Mouse (Mus musculus): Measurements from ENCODE around the gene Gmpr. TPM values are rescaled to one million over a fixed set of nuclear protein-coding genes. Genes with fewer than 3 reads are reported as not detected.
A peak's percentile ranks its signal among the peaks of the same experiment; 100 is the strongest.

The Gmpr gene
- polyA plus RNA-seq, 1 experiment from 2014 or later = 26.0 TPM

- Histone ChIP-seq H3K36me3 (ENCODE audit: insufficient read depth, low read length) (no peaks in the 10 kb centered on the region), H3K4me3 (ENCODE audit: low read depth, low read length) (no peak overlapping the region), H3K27ac (ENCODE audit: low read length) (no peak overlapping the region), H3K4me1 (ENCODE audit: insufficient read depth, low read depth, low read length) (peaks cover 5% of the 10 kb centered on the region; the same call in 1 of the 2 replicates), H3K9me3 (ENCODE audit: low read length) (no peaks in the 10 kb centered on the region), H3K9ac (replicated peaks; ENCODE audit: low read depth) (no peak overlapping the region), H3K4me2 (replicated peaks; ENCODE audit: low read depth, low read length) (no peak overlapping the region), H3K27me3 (replicated peaks; ENCODE audit: insufficient read depth, low read length) (no peaks in the 10 kb centered on the region)
- ATAC-seq (no peak), DNase-seq (ENCODE audit: low spot score) (no peak)
- WGBS = 62% methylated on average over 6 of the region's 6 CpGs
- TF ChIP-seq CTCF (IDR thresholded peaks at IDR 0.05) (no peak), EP300 (IDR thresholded peaks at IDR 0.05) (no peak)
Observed at GRCm38 (mm10) chr13:45511706-45512435, 4.6 kb downstream of the Gmpr start.

GRCm38 (mm10) chr13:45512531-45512930 is 5.3 kb downstream of the Gmpr start:
- DNase-seq (ENCODE audit: low spot score) (peak; percentile 60), ATAC-seq (peak; percentile 20; the same call in 1 of the 2 replicates)
- H3K36me3 ChIP-seq (ENCODE audit: insufficient read depth, low read length) = no peaks in the 10 kb centered on the region
- H3K9me3 ChIP-seq (ENCODE audit: low read length) = no peaks in the 10 kb centered on the region
- no peak overlapping the region for H3K27ac ChIP-seq (ENCODE audit: low read length)
- H3K9ac ChIP-seq (replicated peaks; ENCODE audit: low read depth) = no peak overlapping the region
- H3K27me3 ChIP-seq (replicated peaks; ENCODE audit: insufficient read depth, low read length) = no peaks in the 10 kb centered on the region
- no peak overlapping the region for H3K4me3 ChIP-seq (ENCODE audit: low read depth, low read length)
- H3K4me1 ChIP-seq (ENCODE audit: insufficient read depth, low read depth, low read length) = peaks cover 5% of the 10 kb centered on the region; the same call in 1 of the 2 replicates
- no peak for TF ChIP-seq EP300 (IDR thresholded peaks at IDR 0.05)
- TF ChIP-seq CTCF (IDR thresholded peaks at IDR 0.05) = no peak
- no peak overlapping the region for H3K4me2 ChIP-seq (replicated peaks; ENCODE audit: low read depth, low read length)
- 69% methylated on average over 8 of the region's 8 CpGs for WGBS

- H3K4me1 ChIP-seq (ENCODE audit: insufficient read depth, low read depth, low read length) = peaks cover 3% of the 10 kb centered on the region; the same call in 1 of the 2 replicates
- DNase-seq (ENCODE audit: low spot score) (no peak), ATAC-seq (no peak)
- H3K4me2 ChIP-seq (replicated peaks; ENCODE audit: low read depth, low read length) = no peak overlapping the region
- no peak overlapping the region for H3K27ac ChIP-seq (ENCODE audit: low read length)
- 65% methylated on average over 12 of the region's 12 CpGs for WGBS
- no peaks in the 10 kb centered on the region for H3K9me3 ChIP-seq (ENCODE audit: low read length)
- H3K36me3 ChIP-seq (ENCODE audit: insufficient read depth, low read length) = no peaks in the 10 kb centered on the region
- H3K4me3 ChIP-seq (ENCODE audit: low read depth, low read length) = no peak overlapping the region
- no peak overlapping the region for H3K9ac ChIP-seq (replicated peaks; ENCODE audit: low read depth)
- TF ChIP-seq EP300 (IDR thresholded peaks at IDR 0.05) (no peak), CTCF (IDR thresholded peaks at IDR 0.05) (no peak)
- H3K27me3 ChIP-seq (replicated peaks; ENCODE audit: insufficient read depth, low read length) = no peaks in the 10 kb centered on the region
Observed at GRCm38 (mm10) chr13:45513009-45513984, 6.1 kb downstream of the Gmpr start.

- 74% methylated on average over 5 of the region's 5 CpGs for WGBS
- Histone ChIP-seq H3K9ac (replicated peaks; ENCODE audit: low read depth) (no peak overlapping the region), H3K4me2 (replicated peaks; ENCODE audit: low read depth, low read length) (no peak overlapping the region), H3K36me3 (ENCODE audit: insufficient read depth, low read length) (no peaks in the 10 kb centered on the region), H3K27me3 (replicated peaks; ENCODE audit: insufficient read depth, low read length) (no peaks in the 10 kb centered on the region), H3K27ac (ENCODE audit: low read length) (no peak overlapping the region), H3K4me3 (ENCODE audit: low read depth, low read length) (no peak overlapping the region), H3K4me1 (ENCODE audit: insufficient read depth, low read depth, low read length) (no peaks in the 10 kb centered on the region; the same call in 1 of the 2 replicates), H3K9me3 (ENCODE audit: low read length) (no peaks in the 10 kb centered on the region)
- TF ChIP-seq EP300 (IDR thresholded peaks at IDR 0.05) = no peak
- TF ChIP-seq CTCF (IDR thresholded peaks at IDR 0.05) = no peak
- DNase-seq (ENCODE audit: low spot score) (no peak), ATAC-seq (no peak)
Observed at GRCm38 (mm10) chr13:45514115-45514514, 6.9 kb downstream of the Gmpr start.

GRCm38 (mm10) chr13:45514832-45515422 is 7.7 kb downstream of the Gmpr start:
- Histone ChIP-seq H3K4me1 (ENCODE audit: insufficient read depth, low read depth, low read length) (no peaks in the 10 kb centered on the region; the same call in 1 of the 2 replicates), H3K4me3 (ENCODE audit: low read depth, low read length) (no peak overlapping the region), H3K9me3 (ENCODE audit: low read length) (no peaks in the 10 kb centered on the region), H3K27me3 (replicated peaks; ENCODE audit: insufficient read depth, low read length) (no peaks in the 10 kb centered on the region), H3K4me2 (replicated peaks; ENCODE audit: low read depth, low read length) (no peak overlapping the region), H3K9ac (replicated peaks; ENCODE audit: low read depth) (no peak overlapping the region), H3K27ac (ENCODE audit: low read length) (no peak overlapping the region), H3K36me3 (ENCODE audit: insufficient read depth, low read length) (no peaks in the 10 kb centered on the region)
- WGBS = 42% methylated on average over 8 of the region's 8 CpGs
- DNase-seq (ENCODE audit: low spot score) = no peak
- no peak for TF ChIP-seq EP300 (IDR thresholded peaks at IDR 0.05)
- TF ChIP-seq CTCF (IDR thresholded peaks at IDR 0.05) = no peak
- no peak for ATAC-seq

Data from lung, postnatal 0 days (tissue).